Mouse (Mus musculus): ENCODE measurements at regions not wholly inside any gene's neighbourhood (a gene's known extent, or its start where the extent isn't known, plus 50 kb on each side); places are given as distances from the start of the nearest gene placed in this dataset.

- TF ChIP-seq CHD2 (IDR thresholded peaks at IDR 0.05; ENCODE audit: low read length), result no peak
- no peak for TF ChIP-seq TAL1 (IDR thresholded peaks at IDR 0.05; ENCODE audit: low read length)
- no peak for TF ChIP-seq CTCF (IDR thresholded peaks at IDR 0.05 in 2 of 3, conservative IDR thresholded peaks at IDR 0.05 in 1 of 3; ENCODE audit: control insufficient read depth in 1 of 3, insufficient read depth in 1 of 3, low read depth in 2 of 3, low read length in 3 of 3, poor library complexity in 1 of 3, severe bottlenecking in 1 of 3)
- TF ChIP-seq EP300 (IDR thresholded peaks at IDR 0.05; ENCODE audit: low read depth in 1 of 2, low read length in 2 of 2), result no peak
- TF ChIP-seq POLR2AphosphoS2 (IDR thresholded peaks at IDR 0.05; ENCODE audit: low read length), result no peak
- no peak for TF ChIP-seq SMC3 (IDR thresholded peaks at IDR 0.05; ENCODE audit: low read depth, low read length)
- TF ChIP-seq ETS1 (IDR thresholded peaks at IDR 0.05; ENCODE audit: low read depth, low read length), result no peak
- no peak for TF ChIP-seq MXI1 (IDR thresholded peaks at IDR 0.05; ENCODE audit: low read depth, low read length)
- no peak for TF ChIP-seq NELFE (IDR thresholded peaks at IDR 0.05; ENCODE audit: low read depth, low read length)
Observed at GRCm38 (mm10) chr13:52109039-52109759, 262.7 kb downstream of the Gadd45g start.

Measured in MEL (cell line).